Mouse (Mus musculus): Measurements from ENCODE around the gene Pcsk6. TPM values are rescaled to one million over a fixed set of nuclear protein-coding genes. Genes with fewer than 3 reads are reported as not detected.
"Not testable (repeated sequence)": the region's sequence is repeated elsewhere in the genome, so short reads cannot be mapped to it uniquely, and the experiment has no call there.

The Pcsk6 gene
- total and polyA plus RNA-seq, 2 experiments from 2014 or later = 2.1 to 13.0 TPM

GRCm38 (mm10) chr7:65913088-65913610, 51.6 kb downstream of the Pcsk6 start:
- H3K4me3 ChIP-seq (ENCODE audit: low read length) = no peak overlapping the region
- no peak for TF ChIP-seq CTCF (IDR thresholded peaks at IDR 0.05; ENCODE audit: low read depth)
- no peaks in the 10 kb centered on the region for H3K36me3 ChIP-seq (ENCODE audit: insufficient read depth, low read length)
- H3K4me2 ChIP-seq (ENCODE audit: low read depth, low read length) = no peak overlapping the region
- H3K9ac ChIP-seq (replicated peaks; ENCODE audit: low read length) = no peak overlapping the region
- no peaks in the 10 kb centered on the region for H3K27me3 ChIP-seq (ENCODE audit: insufficient read depth, low read length)
- DNase-seq (ENCODE audit: low spot score) (no peak), ATAC-seq (no peak)
- H3K9me3 ChIP-seq (ENCODE audit: low read length) = no peaks in the 10 kb centered on the region
- 78% methylated on average over 3 of the region's 3 CpGs for WGBS
- H3K4me1 ChIP-seq (ENCODE audit: insufficient read depth, low read length) = no peaks in the 10 kb centered on the region
- no peak overlapping the region for H3K27ac ChIP-seq

GRCm38 (mm10) chr7:65914761-65915301, 53.3 kb downstream of the Pcsk6 start:
- no peak for DNase-seq (ENCODE audit: low spot score)
- Histone ChIP-seq H3K4me3 (ENCODE audit: low read length) (no peak overlapping the region), H3K36me3 (ENCODE audit: insufficient read depth, low read length) (no peaks in the 10 kb centered on the region), H3K9me3 (ENCODE audit: low read length) (no peaks in the 10 kb centered on the region), H3K4me1 (ENCODE audit: insufficient read depth, low read length) (no peaks in the 10 kb centered on the region), H3K27me3 (ENCODE audit: insufficient read depth, low read length) (no peaks in the 10 kb centered on the region), H3K9ac (replicated peaks; ENCODE audit: low read length) (no peak overlapping the region), H3K27ac (no peak overlapping the region), H3K4me2 (ENCODE audit: low read depth, low read length) (no peak overlapping the region)
- TF ChIP-seq CTCF (IDR thresholded peaks at IDR 0.05; ENCODE audit: low read depth) = no peak
- 76% methylated on average over 11 of the region's 11 CpGs for WGBS
- no peak for ATAC-seq

- no peak for TF ChIP-seq CTCF (IDR thresholded peaks at IDR 0.05; ENCODE audit: low read depth)
- no peaks in the 10 kb centered on the region for H3K4me1 ChIP-seq (ENCODE audit: insufficient read depth, low read length)
- H3K36me3 ChIP-seq (ENCODE audit: insufficient read depth, low read length) = no peaks in the 10 kb centered on the region
- H3K4me3 ChIP-seq (ENCODE audit: low read length) = no peak overlapping the region
- no peak overlapping the region for H3K4me2 ChIP-seq (ENCODE audit: low read depth, low read length)
- H3K9me3 ChIP-seq (ENCODE audit: low read length) = no peaks in the 10 kb centered on the region
- ATAC-seq (no peak), DNase-seq (ENCODE audit: low spot score) (no peak)
- H3K27ac ChIP-seq = no peak overlapping the region
- H3K27me3 ChIP-seq (ENCODE audit: insufficient read depth, low read length) = no peaks in the 10 kb centered on the region
- no peak overlapping the region for H3K9ac ChIP-seq (replicated peaks; ENCODE audit: low read length)
- 94% methylated on average over 7 of the region's 7 CpGs for WGBS
These were observed 54.3 kb downstream of the Pcsk6 start for GRCm38 (mm10) chr7:65915821-65916220.

- no peaks in the 10 kb centered on the region for H3K9me3 ChIP-seq (ENCODE audit: low read length)
- H3K27ac ChIP-seq = no peak overlapping the region
- H3K4me2 ChIP-seq (ENCODE audit: low read depth, low read length) = no peak overlapping the region
- no peaks in the 10 kb centered on the region for H3K36me3 ChIP-seq (ENCODE audit: insufficient read depth, low read length)
- WGBS = 83% methylated on average over 8 of the region's 8 CpGs
- no peak overlapping the region for H3K9ac ChIP-seq (replicated peaks; ENCODE audit: low read length)
- H3K27me3 ChIP-seq (ENCODE audit: insufficient read depth, low read length) = no peaks in the 10 kb centered on the region
- no peaks in the 10 kb centered on the region for H3K4me1 ChIP-seq (ENCODE audit: insufficient read depth, low read length)
- DNase-seq (ENCODE audit: low spot score) (no peak), ATAC-seq (no peak)
- H3K4me3 ChIP-seq (ENCODE audit: low read length) = no peak overlapping the region
- TF ChIP-seq CTCF (IDR thresholded peaks at IDR 0.05; ENCODE audit: low read depth) = no peak
These were observed 55.0 kb downstream of the Pcsk6 start for GRCm38 (mm10) chr7:65916566-65916965.

GRCm38 (mm10) chr7:65918431-65918830, 56.9 kb downstream of the Pcsk6 start:
- H3K27ac ChIP-seq = no peak overlapping the region
- H3K4me2 ChIP-seq (ENCODE audit: low read depth, low read length) = no peak overlapping the region
- no peaks in the 10 kb centered on the region for H3K36me3 ChIP-seq (ENCODE audit: insufficient read depth, low read length)
- no peak overlapping the region for H3K4me3 ChIP-seq (ENCODE audit: low read length)
- no peaks in the 10 kb centered on the region for H3K9me3 ChIP-seq (ENCODE audit: low read length)
- no peak overlapping the region for H3K9ac ChIP-seq (replicated peaks; ENCODE audit: low read length)
- no peaks in the 10 kb centered on the region for H3K27me3 ChIP-seq (ENCODE audit: insufficient read depth, low read length)
- H3K4me1 ChIP-seq (ENCODE audit: insufficient read depth, low read length) = no peaks in the 10 kb centered on the region
- 93% methylated on average over 4 of the region's 4 CpGs for WGBS
- ATAC-seq (no peak), DNase-seq (ENCODE audit: low spot score) (no peak)
- no peak for TF ChIP-seq CTCF (IDR thresholded peaks at IDR 0.05; ENCODE audit: low read depth)

DNA sequence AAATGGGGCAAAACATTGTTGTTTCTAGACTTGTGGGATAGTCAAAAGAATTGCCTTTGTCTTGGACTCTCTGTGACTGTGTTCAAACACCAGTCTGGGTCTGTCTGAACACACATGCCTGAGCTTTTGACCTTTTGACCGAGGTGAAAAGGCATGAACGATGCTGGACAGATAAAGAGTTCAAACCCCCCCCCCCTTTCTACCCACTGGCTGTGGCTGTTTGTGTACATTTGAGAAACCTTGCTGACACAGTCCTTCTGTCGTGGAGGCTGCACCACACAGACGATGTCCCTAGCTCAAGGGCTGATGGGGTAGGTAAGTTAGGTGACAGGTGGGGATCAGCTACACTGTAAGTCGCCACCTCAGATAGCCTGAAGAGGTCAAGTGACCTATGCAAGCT, 67.9 kb downstream of the Pcsk6 start:
- no peak for ATAC-seq
- H3K36me3 ChIP-seq (ENCODE audit: insufficient read depth, low read length) = no peaks in the 10 kb centered on the region
- no peak for DNase-seq (ENCODE audit: low spot score)
- no peak overlapping the region for H3K9ac ChIP-seq (replicated peaks; ENCODE audit: low read length)
- 37% methylated on average over 5 of the region's 5 CpGs for WGBS
- no peaks in the 10 kb centered on the region for H3K9me3 ChIP-seq (ENCODE audit: low read length)
- H3K27me3 ChIP-seq (ENCODE audit: insufficient read depth, low read length) = no peaks in the 10 kb centered on the region
- no peak overlapping the region for H3K4me2 ChIP-seq (ENCODE audit: low read depth, low read length)
- no peak overlapping the region for H3K4me3 ChIP-seq (ENCODE audit: low read length)
- H3K4me1 ChIP-seq (ENCODE audit: insufficient read depth, low read length) = no peaks in the 10 kb centered on the region
- TF ChIP-seq CTCF (IDR thresholded peaks at IDR 0.05; ENCODE audit: low read depth) = no peak
- no peak overlapping the region for H3K27ac ChIP-seq

GRCm38 (mm10) chr7:65930478-65930877, 68.9 kb downstream of the Pcsk6 start:
- no peaks in the 10 kb centered on the region for H3K4me1 ChIP-seq (ENCODE audit: insufficient read depth, low read length)
- H3K27ac ChIP-seq = no peak overlapping the region
- no peaks in the 10 kb centered on the region for H3K27me3 ChIP-seq (ENCODE audit: insufficient read depth, low read length)
- DNase-seq (ENCODE audit: low spot score) (no peak), ATAC-seq (no peak)
- no peak overlapping the region for H3K4me3 ChIP-seq (ENCODE audit: low read length)
- no peak overlapping the region for H3K9ac ChIP-seq (replicated peaks; ENCODE audit: low read length)
- 32% methylated on average over 11 of the region's 11 CpGs for whole genome bisulfite sequencing
- H3K36me3 ChIP-seq (ENCODE audit: insufficient read depth, low read length) = no peaks in the 10 kb centered on the region
- no peak overlapping the region for H3K4me2 ChIP-seq (ENCODE audit: low read depth, low read length)
- H3K9me3 ChIP-seq (ENCODE audit: low read length) = no peaks in the 10 kb centered on the region
- no peak for TF ChIP-seq CTCF (IDR thresholded peaks at IDR 0.05; ENCODE audit: low read depth)

DNA sequence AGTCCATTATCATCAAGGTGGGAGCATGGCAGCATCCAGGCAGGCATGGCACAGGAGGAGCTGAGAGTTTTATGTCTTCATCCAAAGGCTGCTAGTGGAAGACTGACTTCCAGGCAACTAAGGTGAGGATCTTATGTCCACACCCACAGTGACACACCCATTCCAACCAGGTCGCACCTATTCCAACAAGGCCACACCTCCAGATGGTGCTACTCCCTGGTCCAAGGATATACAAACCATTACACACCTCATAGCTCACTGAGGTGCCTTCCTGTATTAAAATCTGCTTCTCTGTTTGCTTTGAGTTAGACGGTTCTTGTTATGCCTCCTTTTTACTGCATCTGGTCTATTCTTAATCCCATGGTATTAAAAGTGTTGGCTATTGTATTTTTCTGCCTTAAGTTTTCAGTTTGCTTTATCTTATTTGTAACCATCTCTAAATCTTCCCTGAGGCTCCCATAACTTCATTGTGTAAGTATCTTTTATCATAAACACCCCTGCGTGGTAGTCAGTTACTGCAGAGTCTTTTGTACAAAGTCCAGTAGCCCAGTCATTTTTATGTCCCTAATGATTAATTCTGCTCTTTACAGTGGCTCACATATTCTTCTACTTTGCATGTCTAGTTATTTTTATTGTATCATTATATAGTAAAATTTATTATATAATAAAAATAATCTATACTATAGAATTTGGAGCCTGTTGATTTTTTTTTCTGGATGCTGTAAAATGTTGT, 72.9 kb downstream of the Pcsk6 start:
- not testable (repeated sequence) for H3K9me3 ChIP-seq (ENCODE audit: low read length); H3K36me3 ChIP-seq (ENCODE audit: insufficient read depth, low read length); H3K27ac ChIP-seq; DNase-seq (ENCODE audit: low spot score); H3K4me2 ChIP-seq (ENCODE audit: low read depth, low read length); H3K4me3 ChIP-seq (ENCODE audit: low read length); H3K27me3 ChIP-seq (ENCODE audit: insufficient read depth, low read length); ATAC-seq; H3K9ac ChIP-seq (replicated peaks; ENCODE audit: low read length); H3K4me1 ChIP-seq (ENCODE audit: insufficient read depth, low read length)
- WGBS = 87% methylated on average over 3 of the region's 3 CpGs

Data from hindbrain, postnatal 0 days (tissue).